In genomic region chr8:84044103-84044502, GRCm38 (mm10) we compare ENCODE assay signal across 22 mouse cellular contexts. TPM values are rescaled to one million over a fixed set of nuclear protein-coding genes. Genes with fewer than 3 reads are reported as not detected.
DNase-seq lines count a peak whose midpoint lies in the region; ATAC-seq lines count a peak whose summit lies in the region.
"Had no signal": no experiment of that assay in that cellular context is flagged by ENCODE, and none has a peak within 500 bp of the region (broad histone marks: within the 10 kb centered on the region; RNA-seq: fewer than 3 reads in every experiment).

No protein-coding gene starts in this region.

- H3K36me3 ChIP-seq in forebrain, embryonic 10.5 days (replicated peaks) = no peaks in the 10 kb centered on the region
- no peaks in the 10 kb centered on the region for H3K36me3 ChIP-seq in forebrain, embryonic 16.5 days (ENCODE audit: control insufficient read depth, insufficient read depth)
- no peaks in the 10 kb centered on the region for H3K36me3 ChIP-seq in hindbrain, embryonic 11.5 days (ENCODE audit: control insufficient read depth, insufficient read depth, low read length)
- no peaks in the 10 kb centered on the region for H3K36me3 ChIP-seq in hindbrain, embryonic 16.5 days (ENCODE audit: control insufficient read depth, insufficient read depth, low read length)
- no peaks in the 10 kb centered on the region for H3K36me3 ChIP-seq in midbrain, embryonic 12.5 days
- no peaks in the 10 kb centered on the region for H3K36me3 ChIP-seq in midbrain, embryonic 11.5 days (ENCODE audit: control insufficient read depth, insufficient read depth, low read length)
- H3K36me3 ChIP-seq: stomach, embryonic 15.5 days had no signal

- no peak for DNase-seq in forebrain, embryonic 10.5 days (ENCODE audit: extremely low spot score, low spot score)
- DNase-seq in hindbrain, embryonic 11.5 days (ENCODE audit: low spot score) = peak; percentile 29
- no peak for DNase-seq in midbrain, embryonic 11.5 days (ENCODE audit: low spot score, missing footprints)
- no peak for DNase-seq in urinary bladder, postnatal 10 days (ENCODE audit: low spot score)
- DNase-seq: adrenal gland, adult 2 months; cerebellum, adult 18-20 months; gastrocnemius, postnatal 25 days; heart, postnatal 14 days; kidney, postnatal 4 days; liver; spleen, adult 18-20 months had no signal

- 4% methylated on average over 7 of the region's 7 CpGs for WGBS in forebrain, embryonic 10.5 days
- WGBS in forebrain, embryonic 16.5 days = 1% methylated on average over 7 of the region's 7 CpGs
- 2% methylated on average over 7 of the region's 7 CpGs for WGBS in hindbrain, embryonic 11.5 days
- 5% methylated on average over 7 of the region's 7 CpGs for WGBS in hindbrain, embryonic 16.5 days
- whole genome bisulfite sequencing in midbrain, embryonic 12.5 days = under 1% methylated on average over 7 of the region's 7 CpGs
- WGBS in midbrain, embryonic 11.5 days = 6% methylated on average over 7 of the region's 7 CpGs

- H3K9me3 ChIP-seq in forebrain, embryonic 10.5 days = peaks cover 3% of the 10 kb centered on the region; the same call in 1 of the 2 replicates
- no peaks in the 10 kb centered on the region for H3K9me3 ChIP-seq in forebrain, embryonic 16.5 days (ENCODE audit: control insufficient read depth, low read length)
- H3K9me3 ChIP-seq in hindbrain, embryonic 11.5 days (ENCODE audit: control insufficient read depth, low read length) = no peaks in the 10 kb centered on the region
- H3K9me3 ChIP-seq in hindbrain, embryonic 16.5 days (ENCODE audit: control insufficient read depth, low read length) = no peaks in the 10 kb centered on the region
- no peaks in the 10 kb centered on the region for H3K9me3 ChIP-seq in midbrain, embryonic 12.5 days
- H3K9me3 ChIP-seq in midbrain, embryonic 11.5 days (ENCODE audit: control insufficient read depth, low read length) = no peaks in the 10 kb centered on the region; the same call in 1 of the 2 replicates
- H3K9me3 ChIP-seq: stomach, embryonic 15.5 days had no signal

- H3K27ac ChIP-seq in forebrain, embryonic 10.5 days = no peak overlapping the region
- no peak overlapping the region for H3K27ac ChIP-seq in forebrain, embryonic 16.5 days (ENCODE audit: low read length)
- H3K27ac ChIP-seq in hindbrain, embryonic 11.5 days (ENCODE audit: low read depth, low read length) = no peak overlapping the region
- H3K27ac ChIP-seq in hindbrain, embryonic 16.5 days (ENCODE audit: low read depth, low read length) = no peak overlapping the region
- no peak overlapping the region for H3K27ac ChIP-seq in midbrain, embryonic 12.5 days (replicated peaks)
- H3K27ac ChIP-seq in midbrain, embryonic 11.5 days (ENCODE audit: low read depth, low read length) = no peak overlapping the region
- H3K27ac ChIP-seq: stomach, embryonic 15.5 days had no signal

- peak overlapping the region; percentile 32; the same call in 1 of the 2 replicates for H3K4me3 ChIP-seq in forebrain, embryonic 10.5 days
- no peak overlapping the region for H3K4me3 ChIP-seq in forebrain, embryonic 16.5 days (replicated peaks; ENCODE audit: low read length)
- no peak overlapping the region for H3K4me3 ChIP-seq in hindbrain, embryonic 11.5 days (ENCODE audit: low read depth, low read length)
- no peak overlapping the region for H3K4me3 ChIP-seq in hindbrain, embryonic 16.5 days (ENCODE audit: low read length)
- H3K4me3 ChIP-seq in midbrain, embryonic 12.5 days = 0 out of 2 replicates have a peak overlapping the region, but pooled peaks have one; percentile 2
- H3K4me3 ChIP-seq in midbrain, embryonic 11.5 days (ENCODE audit: low read depth, low read length) = no peak overlapping the region
- H3K4me3 ChIP-seq: megakaryocyte, embryonic 14.5 days; stomach, embryonic 15.5 days had no signal

- H3K27me3 ChIP-seq in forebrain, embryonic 10.5 days (ENCODE audit: poor library complexity, severe bottlenecking) = peaks cover 88% of the 10 kb centered on the region
- H3K27me3 ChIP-seq in forebrain, embryonic 16.5 days (replicated peaks; ENCODE audit: control insufficient read depth, insufficient read depth, low read length) = peaks cover 33% of the 10 kb centered on the region
- peaks cover 44% of the 10 kb centered on the region for H3K27me3 ChIP-seq in hindbrain, embryonic 11.5 days (ENCODE audit: control insufficient read depth, insufficient read depth, low read length)
- peaks cover 45% of the 10 kb centered on the region for H3K27me3 ChIP-seq in hindbrain, embryonic 16.5 days (replicated peaks; ENCODE audit: control insufficient read depth, insufficient read depth, low read length)
- peaks cover 75% of the 10 kb centered on the region for H3K27me3 ChIP-seq in midbrain, embryonic 12.5 days
- peaks cover 42% of the 10 kb centered on the region for H3K27me3 ChIP-seq in midbrain, embryonic 11.5 days (ENCODE audit: control insufficient read depth, insufficient read depth, low read length)

- no peak for ATAC-seq in forebrain, embryonic 16.5 days
- no peak for ATAC-seq in hindbrain, embryonic 11.5 days (ENCODE audit: low FRiP score)
- ATAC-seq in hindbrain, embryonic 16.5 days = no peak
- no peak for ATAC-seq in midbrain, embryonic 12.5 days (ENCODE audit: low FRiP score, low read depth)
- no peak for ATAC-seq in midbrain, embryonic 11.5 days (ENCODE audit: low FRiP score)
- no peak for ATAC-seq in megakaryocyte-erythroid progenitor cell, adult 5-6 weeks (replicated peaks; ENCODE audit: low FRiP score, low TSS enrichment, poor library complexity, severe bottlenecking)

- no peak overlapping the region for H3K9ac ChIP-seq in forebrain, embryonic 16.5 days (replicated peaks; ENCODE audit: low read depth, low read length)
- no peak overlapping the region for H3K9ac ChIP-seq in hindbrain, embryonic 11.5 days (ENCODE audit: low read depth, low read length)
- no peak overlapping the region for H3K9ac ChIP-seq in hindbrain, embryonic 16.5 days (ENCODE audit: low read depth, low read length)
- no peak overlapping the region for H3K9ac ChIP-seq in midbrain, embryonic 12.5 days (replicated peaks)
- no peak overlapping the region for H3K9ac ChIP-seq in midbrain, embryonic 11.5 days (ENCODE audit: low read length)
- H3K9ac ChIP-seq: stomach, embryonic 15.5 days had no signal

- no peak overlapping the region for H3K4me2 ChIP-seq in forebrain, embryonic 16.5 days (ENCODE audit: low read length)
- no peak overlapping the region for H3K4me2 ChIP-seq in hindbrain, embryonic 11.5 days (replicated peaks; ENCODE audit: low read depth, low read length)
- no peak overlapping the region for H3K4me2 ChIP-seq in hindbrain, embryonic 16.5 days (ENCODE audit: low read length)
- no peak overlapping the region for H3K4me2 ChIP-seq in midbrain, embryonic 12.5 days (replicated peaks)
- no peak overlapping the region for H3K4me2 ChIP-seq in midbrain, embryonic 11.5 days

- peaks cover 29% of the 10 kb centered on the region for H3K4me1 ChIP-seq in forebrain, embryonic 10.5 days
- H3K4me1 ChIP-seq in forebrain, embryonic 16.5 days (replicated peaks; ENCODE audit: control insufficient read depth, insufficient read depth, low read length) = peaks cover 16% of the 10 kb centered on the region
- peaks cover 3% of the 10 kb centered on the region; the same call in 1 of the 2 replicates for H3K4me1 ChIP-seq in hindbrain, embryonic 11.5 days (replicated peaks; ENCODE audit: control insufficient read depth, insufficient read depth, low read length)
- peaks cover 12% of the 10 kb centered on the region for H3K4me1 ChIP-seq in hindbrain, embryonic 16.5 days (ENCODE audit: control insufficient read depth, insufficient read depth, low read depth, low read length)
- H3K4me1 ChIP-seq in midbrain, embryonic 12.5 days = peaks cover 9% of the 10 kb centered on the region
- H3K4me1 ChIP-seq in midbrain, embryonic 11.5 days (ENCODE audit: control insufficient read depth, insufficient read depth, low read length) = peaks cover 4% of the 10 kb centered on the region; the same call in 1 of the 2 replicates

RNA-seq across cellular contexts. Expression of gene Rln3, which starts 0.7 kb away (rescaled TPM):
- not detected in 2 replicates for polyA plus RNA-seq in forebrain, embryonic 10.5 days (2016; fragmentation: Nextera tagmentation; extraction: Ambion mirVana)
- polyA plus RNA-seq in forebrain, embryonic 16.5 days (2015; fragmentation: Nextera tagmentation; extraction: Ambion mirVana) = not detected in 2 replicates
- polyA plus RNA-seq in hindbrain, embryonic 11.5 days (2014; fragmentation: Nextera tagmentation; extraction: Ambion mirVana) = 0.48 TPM in 1 of 2 replicates, not detected in the other
- 1.8 TPM in 2 replicates for polyA plus RNA-seq in hindbrain, embryonic 16.5 days (2015; fragmentation: Nextera tagmentation; extraction: Ambion mirVana)
- not detected in 2 replicates for polyA plus RNA-seq in midbrain, embryonic 12.5 days (2016; fragmentation: Nextera tagmentation; extraction: Ambion mirVana)
- polyA plus RNA-seq in midbrain, embryonic 11.5 days (2014; fragmentation: Nextera tagmentation; extraction: Ambion mirVana) = not detected in 2 replicates
- total RNA-seq in megakaryocyte-erythroid progenitor cell, adult 5-6 weeks (2014; fragmentation: Nextera tagmentation) = not detected in 2 replicates
- total RNA-seq in megakaryocyte-erythroid progenitor cell, adult 5-6 weeks (2017) = not detected in 2 replicates
- total RNA-seq: adrenal gland, adult 2 months; gastrocnemius, postnatal 25 days; heart, postnatal 14 days; layer of hippocampus, postnatal 14 days; left cerebral cortex, postnatal 14 days had no signal
- polyA plus RNA-seq: cortical plate, adult 2 months; frontal cortex, adult 2 months; lung, embryonic 16.5 days; stomach, embryonic 15.5 days had no signal

RNA-seq across cellular contexts. Expression of gene Il27ra, which starts 1.7 kb away (rescaled TPM):
- polyA plus RNA-seq in forebrain, embryonic 10.5 days (2016; fragmentation: Nextera tagmentation; extraction: Ambion mirVana) = 0.12 and 0.30 TPM in 2 replicates
- polyA plus RNA-seq in forebrain, embryonic 16.5 days (2015; fragmentation: Nextera tagmentation; extraction: Ambion mirVana) = 0.65 and 0.79 TPM in 2 replicates
- not detected in 2 replicates for polyA plus RNA-seq in hindbrain, embryonic 11.5 days (2014; fragmentation: Nextera tagmentation; extraction: Ambion mirVana)
- 0.55 and 0.71 TPM in 2 replicates for polyA plus RNA-seq in hindbrain, embryonic 16.5 days (2015; fragmentation: Nextera tagmentation; extraction: Ambion mirVana)
- 0.46 and 0.52 TPM in 2 replicates for polyA plus RNA-seq in midbrain, embryonic 12.5 days (2016; fragmentation: Nextera tagmentation; extraction: Ambion mirVana)
- polyA plus RNA-seq in midbrain, embryonic 11.5 days (2014; fragmentation: Nextera tagmentation; extraction: Ambion mirVana) = 0.23 TPM in 2 replicates
- total RNA-seq in megakaryocyte-erythroid progenitor cell, adult 5-6 weeks (2014; fragmentation: Nextera tagmentation) = 16.0 and 24.2 TPM in 2 replicates
- 4.5 TPM in 2 replicates for total RNA-seq in megakaryocyte-erythroid progenitor cell, adult 5-6 weeks (2017)

RNA-seq across cellular contexts. Expression of gene Gm10643, which starts 20.8 kb away (rescaled TPM):
- polyA plus RNA-seq in forebrain, embryonic 10.5 days (2016; fragmentation: Nextera tagmentation; extraction: Ambion mirVana) = 1.0 and 1.5 TPM in 2 replicates
- 1.0 and 1.1 TPM in 2 replicates for polyA plus RNA-seq in forebrain, embryonic 16.5 days (2015; fragmentation: Nextera tagmentation; extraction: Ambion mirVana)
- 2.0 and 2.2 TPM in 2 replicates for polyA plus RNA-seq in hindbrain, embryonic 11.5 days (2014; fragmentation: Nextera tagmentation; extraction: Ambion mirVana)
- 1.6 and 1.7 TPM in 2 replicates for polyA plus RNA-seq in hindbrain, embryonic 16.5 days (2015; fragmentation: Nextera tagmentation; extraction: Ambion mirVana)
- polyA plus RNA-seq in midbrain, embryonic 12.5 days (2016; fragmentation: Nextera tagmentation; extraction: Ambion mirVana) = 1.5 and 1.6 TPM in 2 replicates
- 2.2 and 2.4 TPM in 2 replicates for polyA plus RNA-seq in midbrain, embryonic 11.5 days (2014; fragmentation: Nextera tagmentation; extraction: Ambion mirVana)
- total RNA-seq in megakaryocyte-erythroid progenitor cell, adult 5-6 weeks (2014; fragmentation: Nextera tagmentation) = 3.3 TPM in 1 of 2 replicates, not detected in the other
- total RNA-seq in megakaryocyte-erythroid progenitor cell, adult 5-6 weeks (2017) = 1.6 and 4.2 TPM in 2 replicates

RNA-seq across cellular contexts. Expression of gene Rfx1, which starts 22.5 kb away (rescaled TPM):
- 8.4 and 8.5 TPM in 2 replicates for polyA plus RNA-seq in forebrain, embryonic 10.5 days (2016; fragmentation: Nextera tagmentation; extraction: Ambion mirVana)
- 8.7 and 11.3 TPM in 2 replicates for polyA plus RNA-seq in forebrain, embryonic 16.5 days (2015; fragmentation: Nextera tagmentation; extraction: Ambion mirVana)
- polyA plus RNA-seq in hindbrain, embryonic 11.5 days (2014; fragmentation: Nextera tagmentation; extraction: Ambion mirVana) = 5.5 and 8.8 TPM in 2 replicates
- 7.9 and 9.0 TPM in 2 replicates for polyA plus RNA-seq in hindbrain, embryonic 16.5 days (2015; fragmentation: Nextera tagmentation; extraction: Ambion mirVana)
- polyA plus RNA-seq in midbrain, embryonic 12.5 days (2016; fragmentation: Nextera tagmentation; extraction: Ambion mirVana) = 9.3 and 10.0 TPM in 2 replicates
- 6.0 and 7.8 TPM in 2 replicates for polyA plus RNA-seq in midbrain, embryonic 11.5 days (2014; fragmentation: Nextera tagmentation; extraction: Ambion mirVana)
- total RNA-seq in megakaryocyte-erythroid progenitor cell, adult 5-6 weeks (2014; fragmentation: Nextera tagmentation) = 10.2 and 11.9 TPM in 2 replicates
- 2.1 and 3.7 TPM in 2 replicates for total RNA-seq in megakaryocyte-erythroid progenitor cell, adult 5-6 weeks (2017)

RNA-seq across cellular contexts. Expression of gene Palm3, which starts 22.8 kb away (rescaled TPM):
- 7.8 and 8.2 TPM in 2 replicates for polyA plus RNA-seq in forebrain, embryonic 10.5 days (2016; fragmentation: Nextera tagmentation; extraction: Ambion mirVana)
- polyA plus RNA-seq in forebrain, embryonic 16.5 days (2015; fragmentation: Nextera tagmentation; extraction: Ambion mirVana) = 2.0 and 3.0 TPM in 2 replicates
- polyA plus RNA-seq in hindbrain, embryonic 11.5 days (2014; fragmentation: Nextera tagmentation; extraction: Ambion mirVana) = 3.3 and 3.5 TPM in 2 replicates
- 9.6 and 11.3 TPM in 2 replicates for polyA plus RNA-seq in hindbrain, embryonic 16.5 days (2015; fragmentation: Nextera tagmentation; extraction: Ambion mirVana)
- polyA plus RNA-seq in midbrain, embryonic 12.5 days (2016; fragmentation: Nextera tagmentation; extraction: Ambion mirVana) = 3.5 and 3.9 TPM in 2 replicates
- polyA plus RNA-seq in midbrain, embryonic 11.5 days (2014; fragmentation: Nextera tagmentation; extraction: Ambion mirVana) = 2.0 and 2.2 TPM in 2 replicates
- not detected in 2 replicates for total RNA-seq in megakaryocyte-erythroid progenitor cell, adult 5-6 weeks (2014; fragmentation: Nextera tagmentation)
- total RNA-seq in megakaryocyte-erythroid progenitor cell, adult 5-6 weeks (2017) = 0.30 TPM in 1 of 2 replicates, not detected in the other

Comparison
In these comparisons a context has a peak if more than half of its experiments do, and no peak if none do; other contexts are left out.
1. H3K4me3 ChIP-seq: peak in forebrain, embryonic 10.5 days (single experiment) and midbrain, embryonic 12.5 days (single experiment); none in forebrain, embryonic 16.5 days (single experiment), hindbrain, embryonic 11.5 days (single experiment), hindbrain, embryonic 16.5 days (single experiment) and midbrain, embryonic 11.5 days (single experiment).